Mouse (Mus musculus) kidney, embryonic 15.5 days (tissue): ENCODE measurements around the gene Ephb1. TPM values are rescaled to one million over a fixed set of nuclear protein-coding genes. Genes with fewer than 3 reads are reported as not detected.
A peak's percentile ranks its signal among the peaks of the same experiment; 100 is the strongest.

Experiments used
- ATAC-seq: fragments of 200-750 bp; cut with Nextera tagmentation; replicated peaks from 2 replicates; pipeline ENCODE4 v1.8.0; 2017; ENCODE audit warnings: moderate TSS enrichment; ENCODE audit not compliant: low FRiP score
- H3K27ac ChIP-seq: fragments of 300-500 bp; sonication (generic); 2 replicates; pipeline ENCODE4 v1.5.1; 2015; ENCODE audit warnings: mild to moderate bottlenecking, inconsistent platforms
- H3K27me3 ChIP-seq: fragments of 300-500 bp; sonication (generic); 2 replicates; pipeline ENCODE4 v1.6.1; 2015; ENCODE audit warnings: inconsistent platforms
- H3K36me3 ChIP-seq: fragments of 300-500 bp; sonication (generic); 2 replicates; pipeline ENCODE4 v1.6.1; 2015; ENCODE audit warnings: inconsistent platforms
- H3K4me1 ChIP-seq: fragments of 300-500 bp; sonication (generic); 2 replicates; pipeline ENCODE4 v1.6.1; 2015; ENCODE audit warnings: inconsistent platforms
- H3K4me2 ChIP-seq: fragments of 300-500 bp; sonication (generic); 2 replicates; pipeline ENCODE4 v1.6.1; 2015; ENCODE audit warnings: moderate library complexity, mild to moderate bottlenecking, inconsistent platforms
- H3K4me3 ChIP-seq: fragments of 300-500 bp; sonication (generic); replicated peaks from 2 replicates; pipeline ENCODE4 v1.5.1; 2015; ENCODE audit warnings: mild to moderate bottlenecking, inconsistent platforms
- H3K9ac ChIP-seq: fragments of 300-500 bp; sonication (generic); 2 replicates; pipeline ENCODE4 v1.6.1; 2015; ENCODE audit warnings: mild to moderate bottlenecking, inconsistent platforms
- H3K9me3 ChIP-seq: fragments of 300-500 bp; sonication (generic); replicated peaks from 2 replicates; pipeline ENCODE4 v1.6.1; 2016; ENCODE audit warnings: inconsistent platforms
- WGBS: fragments of 180-500 bp; shearing (Covaris S2); methylation state at CpG from one replicate; pipeline ENCODE4 v1.1.7; 2015; ENCODE audit warnings: mixed read lengths; 5-methylcytosine and 5-hydroxymethylcytosine counted together
- polyA plus RNA-seq: library from polyadenylated mRNA; unstranded; fragments of >200 nt; fragmentation: Nextera tagmentation; extraction: Ambion mirVana; gene quantifications from 2 replicates; pipeline ENCODE4 v1.2.1, GENCODE M21; 2015

Ephb1 gene
- polyA plus RNA-seq, 1 experiment from 2014 or later = 4.8 TPM

DNA sequence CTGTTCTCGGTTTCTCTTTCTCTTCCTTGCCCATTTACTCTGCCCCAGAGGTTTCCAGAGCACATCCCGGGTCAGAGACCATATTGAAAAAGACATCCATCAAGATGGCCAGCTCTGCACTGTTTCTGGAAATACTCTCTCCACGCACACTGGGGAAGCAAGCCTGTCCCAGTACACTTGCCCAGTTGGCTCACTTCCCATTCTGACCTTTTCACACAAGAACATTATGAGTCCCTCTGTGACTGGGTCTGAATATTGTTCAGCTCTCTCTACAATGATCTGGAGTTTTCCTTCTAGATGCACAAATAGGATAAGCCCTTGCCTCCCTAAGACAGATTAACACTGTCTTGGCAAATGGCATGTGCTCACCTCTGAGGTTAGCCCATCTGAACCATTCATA is 243.0 kb downstream of the Ephb1 start:
- peaks cover 7% of the 10 kb centered on the region; the same call in 1 of the 2 replicates for H3K4me1 ChIP-seq
- no peaks in the 10 kb centered on the region for H3K27me3 ChIP-seq
- no peak for ATAC-seq
- H3K4me3 ChIP-seq = no peak overlapping the region
- no peaks in the 10 kb centered on the region for H3K36me3 ChIP-seq
- no peaks in the 10 kb centered on the region for H3K9me3 ChIP-seq
- no peak overlapping the region for H3K27ac ChIP-seq
- WGBS = 50% methylated on average over 3 of the region's 3 CpGs
- H3K9ac ChIP-seq = no peak overlapping the region
- H3K4me2 ChIP-seq = no peak overlapping the region

DNA sequence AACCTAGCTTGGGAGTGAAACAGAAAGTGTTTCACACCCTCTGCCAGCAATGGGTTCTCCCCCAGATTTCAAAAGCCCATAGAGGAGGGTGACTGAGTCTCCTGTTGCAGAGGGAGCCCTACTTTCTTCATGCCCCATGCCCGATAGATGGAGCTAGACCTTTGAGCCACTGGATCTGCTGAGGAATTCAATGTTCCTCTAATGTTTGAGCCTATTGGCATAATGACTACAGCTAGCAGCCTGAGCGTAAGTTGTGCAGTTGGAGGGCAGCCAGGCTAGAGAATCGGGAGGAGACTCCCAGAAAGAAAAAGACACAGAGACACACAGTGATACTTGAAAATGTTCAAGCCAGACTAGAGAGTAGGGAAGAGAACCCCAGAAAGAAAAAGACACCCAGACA is 246.5 kb downstream of the Ephb1 start:
- 68% methylated on average over 3 of the region's 3 CpGs for WGBS
- ATAC-seq = no peak
- no peak overlapping the region for H3K4me3 ChIP-seq
- H3K4me1 ChIP-seq = peaks cover 7% of the 10 kb centered on the region; the same call in 1 of the 2 replicates
- no peak overlapping the region for H3K27ac ChIP-seq
- no peak overlapping the region for H3K4me2 ChIP-seq
- no peaks in the 10 kb centered on the region for H3K36me3 ChIP-seq
- H3K9me3 ChIP-seq = no peaks in the 10 kb centered on the region
- H3K9ac ChIP-seq = no peak overlapping the region
- H3K27me3 ChIP-seq = no peaks in the 10 kb centered on the region

DNA sequence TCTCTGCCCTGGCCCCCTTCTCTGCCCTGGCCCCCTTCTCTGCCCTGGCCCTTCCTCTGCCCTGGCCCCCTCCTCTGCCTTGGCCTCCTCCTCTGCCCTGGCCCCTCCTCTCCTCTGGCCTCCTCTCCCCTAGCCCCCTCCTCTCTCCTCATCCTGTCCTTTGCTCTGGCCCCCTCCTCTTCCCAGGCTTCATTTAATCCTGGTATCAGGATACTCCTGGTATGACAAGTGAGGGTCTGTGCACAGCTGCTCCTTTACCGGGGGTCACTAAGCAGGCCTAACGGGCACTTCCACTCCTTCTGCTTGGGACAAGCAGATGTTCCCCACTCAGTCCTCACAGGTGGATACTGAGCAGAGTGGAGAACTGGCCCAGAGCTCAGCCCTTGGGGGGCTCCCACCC is 247.3 kb downstream of the Ephb1 start:
- ATAC-seq = peak; percentile 36; the same call in 1 of the 2 replicates
- Histone ChIP-seq H3K36me3 (no peaks in the 10 kb centered on the region), H3K9me3 (no peaks in the 10 kb centered on the region), H3K4me3 (no peak overlapping the region), H3K4me1 (peaks cover 7% of the 10 kb centered on the region; the same call in 1 of the 2 replicates), H3K9ac (no peak overlapping the region), H3K27ac (no peak overlapping the region), H3K4me2 (no peak overlapping the region), H3K27me3 (no peaks in the 10 kb centered on the region)
- 37% methylated on average over 2 of the region's 2 CpGs for WGBS

DNA sequence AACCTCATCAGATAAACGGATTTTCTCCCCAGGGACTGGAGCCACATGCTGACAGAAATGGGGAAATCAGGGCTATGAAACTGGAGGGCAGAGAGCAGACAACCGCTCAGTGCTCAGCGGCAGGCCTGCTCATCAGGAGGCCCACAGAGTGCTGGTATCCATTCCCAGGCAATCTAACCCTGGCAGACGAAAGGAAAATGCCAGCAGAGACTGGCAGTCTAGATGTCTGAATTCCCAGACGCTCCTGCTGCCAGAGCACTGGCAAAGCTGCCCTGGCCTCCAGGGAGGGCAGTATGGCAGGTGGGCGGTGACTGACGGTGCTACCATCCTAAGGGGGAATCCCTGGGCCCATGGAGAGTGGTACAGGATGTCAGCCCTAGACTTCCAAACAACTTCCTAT is 257.7 kb downstream of the Ephb1 start:
- WGBS = 47% methylated on average over 7 of the region's 7 CpGs
- H3K4me2 ChIP-seq = no peak overlapping the region

DNA sequence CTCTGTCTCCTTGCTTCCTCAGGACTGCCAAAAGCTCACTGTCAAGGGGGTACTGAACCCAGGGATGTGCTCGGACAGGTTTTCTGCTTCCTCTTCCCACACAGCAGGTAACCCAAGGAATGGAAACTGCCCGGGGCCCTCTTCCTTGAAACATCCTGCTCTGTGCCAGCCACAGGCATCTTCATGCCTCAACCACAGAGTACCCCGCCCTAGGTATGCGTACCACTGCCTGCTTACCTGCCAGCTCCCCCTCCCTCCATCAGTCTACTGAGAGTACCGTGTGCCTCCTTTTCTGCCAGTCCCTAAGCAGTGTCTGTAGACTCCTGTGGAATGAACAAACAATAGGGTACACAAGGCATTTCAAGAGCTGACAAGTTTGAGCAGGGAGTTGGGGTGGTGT is 265.9 kb downstream of the Ephb1 start:
- H3K36me3 ChIP-seq = no peaks in the 10 kb centered on the region
- peaks cover 31% of the 10 kb centered on the region; the same call in 1 of the 2 replicates for H3K27me3 ChIP-seq
- H3K4me2 ChIP-seq = no peak overlapping the region
- peaks cover 16% of the 10 kb centered on the region for H3K4me1 ChIP-seq
- no peak overlapping the region for H3K4me3 ChIP-seq
- H3K9me3 ChIP-seq = no peaks in the 10 kb centered on the region
- no peak for ATAC-seq
- H3K27ac ChIP-seq = no peak overlapping the region
- H3K9ac ChIP-seq = no peak overlapping the region
- WGBS = 84% methylated on average over 5 of the region's 5 CpGs

More for the DNA sequence above, 257.7 kb downstream of the Ephb1 start:
- no peaks in the 10 kb centered on the region for H3K36me3 ChIP-seq
- ATAC-seq = no peak
- H3K27ac ChIP-seq = no peak overlapping the region
- no peaks in the 10 kb centered on the region for H3K4me1 ChIP-seq
- H3K9ac ChIP-seq = no peak overlapping the region
- H3K27me3 ChIP-seq = no peaks in the 10 kb centered on the region
- H3K4me3 ChIP-seq = no peak overlapping the region
- no peaks in the 10 kb centered on the region for H3K9me3 ChIP-seq

DNA sequence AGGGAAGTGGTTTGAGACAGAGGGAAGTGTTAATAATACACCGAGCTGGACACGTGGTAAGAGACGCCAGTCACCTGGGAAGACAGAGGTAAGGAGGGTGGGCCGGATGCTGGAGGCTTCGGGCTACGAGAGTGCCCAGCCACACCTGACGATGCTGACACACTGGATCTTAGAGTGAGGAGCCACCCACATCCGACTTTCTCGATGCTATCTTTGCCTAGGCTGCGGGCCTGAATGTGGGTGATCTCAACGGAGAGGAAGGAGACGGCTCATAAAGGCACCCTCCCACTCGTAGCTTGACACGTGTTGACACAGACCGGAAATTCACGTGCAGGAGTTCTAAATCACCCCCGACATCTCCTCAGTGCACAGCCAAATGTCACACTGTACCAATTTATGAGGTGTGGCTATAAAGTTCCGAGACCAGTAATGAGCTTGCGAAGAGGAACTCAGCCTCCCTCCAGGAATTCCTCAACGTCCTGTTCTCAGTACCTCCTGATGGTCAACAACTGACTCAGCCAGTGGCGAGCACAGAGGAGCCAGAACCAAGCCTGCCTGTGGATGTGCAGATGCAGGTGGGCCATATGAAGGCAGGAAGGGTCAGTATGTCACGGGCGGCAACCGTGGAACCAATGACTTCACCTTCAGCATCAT is 268.3 kb downstream of the Ephb1 start:
- Histone ChIP-seq H3K36me3 (no peaks in the 10 kb centered on the region), H3K9me3 (no peaks in the 10 kb centered on the region), H3K9ac (no peak overlapping the region), H3K4me2 (peak overlapping the region; percentile 37), H3K4me1 (peaks cover 16% of the 10 kb centered on the region), H3K27ac (no peak overlapping the region), H3K27me3 (peaks cover 31% of the 10 kb centered on the region; the same call in 1 of the 2 replicates), H3K4me3 (no peak overlapping the region; the same call in 1 of the 2 replicates)
- whole genome bisulfite sequencing = 24% methylated on average over 24 of the region's 24 CpGs
- ATAC-seq = peak; percentile 63

DNA sequence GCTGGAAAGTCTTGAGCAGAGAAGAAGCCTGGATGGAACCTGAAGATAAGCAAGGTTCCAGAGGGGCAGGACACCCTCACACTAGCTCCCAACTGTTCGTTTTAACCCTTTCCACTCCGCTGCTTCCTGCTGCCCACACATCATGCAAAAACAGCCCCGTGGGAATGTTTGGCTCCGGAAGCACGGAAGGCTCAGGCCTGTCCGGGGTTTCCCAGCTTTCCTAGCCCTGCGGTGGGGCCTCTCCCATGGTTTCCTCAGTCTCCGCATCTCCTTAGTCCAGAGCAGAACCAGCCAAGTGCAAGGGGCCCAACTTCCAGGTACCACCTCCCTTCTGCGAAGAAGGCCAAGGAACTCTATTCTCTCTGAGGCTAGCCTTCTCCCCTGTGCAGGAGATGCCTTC is 269.0 kb downstream of the Ephb1 start:
- no peak for ATAC-seq
- Histone ChIP-seq H3K4me3 (no peak overlapping the region), H3K27ac (no peak overlapping the region), H3K9ac (no peak overlapping the region), H3K36me3 (no peaks in the 10 kb centered on the region), H3K9me3 (no peaks in the 10 kb centered on the region), H3K4me1 (peaks cover 16% of the 10 kb centered on the region), H3K4me2 (no peak overlapping the region; the same call in 1 of the 2 replicates), H3K27me3 (peaks cover 31% of the 10 kb centered on the region; the same call in 1 of the 2 replicates)
- 64% methylated on average over 9 of the region's 9 CpGs for WGBS

DNA sequence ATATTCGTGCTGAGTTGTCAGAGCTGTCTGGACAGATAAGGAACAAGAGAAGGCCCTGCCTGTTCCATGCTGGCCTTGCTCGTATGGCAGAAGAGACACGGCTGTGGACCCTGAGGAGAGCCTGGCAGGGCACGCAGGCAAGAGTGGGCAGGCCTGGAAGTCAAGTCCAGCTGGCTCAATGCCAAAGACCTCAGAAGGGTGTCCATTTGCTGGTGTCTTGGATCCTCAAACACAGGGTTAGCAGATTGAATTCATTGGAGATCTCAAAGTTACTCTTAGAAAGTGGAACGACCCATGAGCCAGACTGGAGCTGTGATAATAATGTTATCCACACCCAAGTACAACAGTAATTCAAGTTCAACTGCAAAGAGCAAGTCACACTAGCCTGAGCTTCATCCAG is 273.6 kb downstream of the Ephb1 start:
- Histone ChIP-seq H3K27me3 (peaks cover 7% of the 10 kb centered on the region; the same call in 1 of the 2 replicates), H3K9me3 (no peaks in the 10 kb centered on the region), H3K4me2 (no peak overlapping the region), H3K4me1 (peaks cover 14% of the 10 kb centered on the region), H3K9ac (no peak overlapping the region), H3K4me3 (no peak overlapping the region), H3K27ac (no peak overlapping the region), H3K36me3 (no peaks in the 10 kb centered on the region)
- no peak for ATAC-seq
- WGBS = 75% methylated on average over 5 of the region's 5 CpGs

DNA sequence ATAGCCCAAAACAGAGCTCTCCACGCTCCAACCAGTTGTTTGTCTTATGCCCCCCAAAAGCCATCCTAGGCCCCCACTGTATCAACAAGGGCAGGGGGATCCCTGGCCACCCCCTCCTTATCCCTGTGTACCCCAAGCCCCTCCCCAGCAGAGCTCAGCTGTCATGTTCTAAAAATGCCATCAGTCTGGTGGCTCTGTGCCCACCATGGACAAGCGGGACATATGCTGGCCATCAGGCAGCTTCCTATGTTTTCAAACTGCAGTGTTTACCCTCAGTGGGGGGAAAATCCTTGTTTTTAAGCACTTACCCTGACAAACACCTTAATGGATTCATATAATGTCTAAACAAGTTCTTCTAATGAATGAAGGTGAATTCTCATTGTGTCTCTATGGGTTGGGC is 275.3 kb downstream of the Ephb1 start:
- Histone ChIP-seq H3K27me3 (peaks cover 1% of the 10 kb centered on the region; the same call in 1 of the 2 replicates), H3K4me2 (no peak overlapping the region), H3K4me1 (0 out of 2 replicates have a peak, but pooled peaks cover 8% of the 10 kb centered on the region), H3K9ac (no peak overlapping the region), H3K27ac (no peak overlapping the region), H3K4me3 (no peak overlapping the region), H3K9me3 (no peaks in the 10 kb centered on the region), H3K36me3 (no peaks in the 10 kb centered on the region)
- ATAC-seq = 0 out of 2 replicates have a peak, but pooled peaks have one; percentile 6
- WGBS = 89% methylated on average over 2 of the region's 2 CpGs

DNA sequence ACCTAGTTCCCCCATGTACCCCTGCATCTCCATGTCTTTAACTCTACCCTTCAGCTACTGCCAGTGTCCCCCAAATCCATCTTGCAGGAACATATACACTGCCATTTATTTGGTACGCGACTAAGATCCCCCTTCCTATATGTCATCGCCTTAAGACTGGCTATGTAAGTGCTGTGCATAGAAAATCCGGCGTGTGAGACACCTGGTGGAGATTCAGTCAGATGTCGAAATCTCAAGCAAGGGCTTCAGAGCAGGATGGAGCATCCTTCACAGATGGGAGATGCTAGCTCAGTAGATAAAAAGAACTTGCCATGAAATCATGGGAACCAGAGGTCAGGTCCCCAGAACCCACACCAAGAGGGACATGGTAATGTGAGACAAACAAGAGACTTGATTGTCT is 276.3 kb downstream of the Ephb1 start:
- WGBS = 92% methylated on average over 6 of the region's 6 CpGs
- Histone ChIP-seq H3K4me2 (no peak overlapping the region), H3K9ac (no peak overlapping the region), H3K36me3 (no peaks in the 10 kb centered on the region), H3K9me3 (no peaks in the 10 kb centered on the region), H3K27ac (no peak overlapping the region), H3K27me3 (no peaks in the 10 kb centered on the region; the same call in 1 of the 2 replicates), H3K4me3 (no peak overlapping the region), H3K4me1 (0 out of 2 replicates have a peak, but pooled peaks cover 8% of the 10 kb centered on the region)
- ATAC-seq = no peak

DNA sequence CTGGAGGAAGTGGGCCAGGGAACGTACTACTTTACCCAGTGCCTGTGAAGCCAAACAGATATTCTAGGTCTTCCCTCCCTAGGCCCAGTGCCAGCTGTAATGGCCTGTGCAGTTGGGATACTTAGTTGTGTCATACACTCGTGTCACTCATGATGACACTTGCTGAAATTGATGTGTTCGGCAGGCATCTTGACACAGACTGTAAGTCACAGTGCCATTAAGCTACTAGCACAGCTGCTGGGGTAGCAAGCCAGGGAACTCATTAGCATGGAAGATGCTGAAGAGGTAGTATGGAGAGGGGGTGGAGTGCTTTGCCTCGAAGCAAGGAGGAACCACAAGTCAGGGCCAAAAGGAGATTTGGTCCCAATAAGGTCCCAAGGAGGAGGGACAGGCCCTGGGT is 279.0 kb downstream of the Ephb1 start:
- H3K27ac ChIP-seq = no peak overlapping the region
- H3K9ac ChIP-seq = no peak overlapping the region
- H3K4me1 ChIP-seq = 0 out of 2 replicates have a peak, but pooled peaks cover 8% of the 10 kb centered on the region
- H3K27me3 ChIP-seq = peaks cover 2% of the 10 kb centered on the region; the same call in 1 of the 2 replicates
- H3K4me3 ChIP-seq = no peak overlapping the region
- no peak for ATAC-seq
- no peaks in the 10 kb centered on the region for H3K9me3 ChIP-seq
- WGBS = 58% methylated on average over 4 of the region's 4 CpGs
- no peaks in the 10 kb centered on the region for H3K36me3 ChIP-seq
- H3K4me2 ChIP-seq = no peak overlapping the region

DNA sequence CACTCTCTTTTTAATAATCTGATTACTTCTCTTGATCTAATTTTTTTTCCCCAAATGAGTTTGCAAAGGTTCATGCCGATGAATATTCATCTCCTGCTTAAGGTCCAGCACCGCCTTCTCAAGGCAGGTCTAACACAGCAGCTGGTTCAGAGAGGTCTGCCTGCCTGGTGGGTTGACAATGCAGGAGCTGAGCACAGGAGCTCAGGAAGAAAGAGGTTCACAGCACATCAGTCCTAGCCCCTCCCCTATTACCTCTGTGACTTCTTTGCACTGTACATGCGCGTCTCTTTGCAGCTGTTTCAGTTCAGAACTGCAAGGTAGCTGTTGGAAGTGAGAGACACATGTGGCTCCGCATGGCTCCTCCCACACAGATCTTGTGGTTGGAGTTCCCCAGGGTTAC is 281.1 kb downstream of the Ephb1 start:
- no peak overlapping the region for H3K27ac ChIP-seq

More for the DNA sequence above, 281.1 kb downstream of the Ephb1 start:
- Histone ChIP-seq H3K4me3 (no peak overlapping the region), H3K36me3 (no peaks in the 10 kb centered on the region), H3K9ac (no peak overlapping the region), H3K4me1 (peaks cover 12% of the 10 kb centered on the region; the same call in 1 of the 2 replicates), H3K27me3 (peaks cover 2% of the 10 kb centered on the region; the same call in 1 of the 2 replicates), H3K4me2 (no peak overlapping the region), H3K9me3 (no peaks in the 10 kb centered on the region)
- ATAC-seq = no peak
- WGBS = 88% methylated on average over 5 of the region's 5 CpGs
